Mouse (Mus musculus) intestine, embryonic 14.5 days (tissue): ENCODE data around the gene Nav2. TPM values are rescaled to one million over a fixed set of nuclear protein-coding genes. Genes with fewer than 3 reads are reported as not detected.

Source experiments
- ATAC-seq: fragments of 200-750 bp; cut with Nextera tagmentation; replicated peaks from 2 replicates; pipeline ENCODE4 v1.8.0; 2017; ENCODE audit warnings: low read depth, moderate number of reproducible peaks, moderate TSS enrichment, moderate library complexity; ENCODE audit not compliant: low FRiP score, low TSS enrichment
- DNase-seq: peaks from one replicate; pipeline ENCODE4 v3.0.0-alpha.2; 2018; ENCODE audit warnings: low spot score
- H3K27ac ChIP-seq: fragments of 300-500 bp; sonication (generic); 2 replicates; pipeline ENCODE4 v1.5.1; 2014; ENCODE audit warnings: low read depth, mild to moderate bottlenecking, control low read depth
- H3K27me3 ChIP-seq: fragments of 300-500 bp; sonication (generic); replicated peaks from 2 replicates; pipeline ENCODE4 v1.6.1; 2014; ENCODE audit warnings: low read length, control low read depth; ENCODE audit not compliant: control insufficient read depth, insufficient read depth
- H3K36me3 ChIP-seq: fragments of 300-500 bp; sonication (generic); 2 replicates; pipeline ENCODE4 v1.6.1; 2014; ENCODE audit warnings: low read length, control low read depth; ENCODE audit not compliant: control insufficient read depth, insufficient read depth
- H3K4me1 ChIP-seq: fragments of 300-500 bp; sonication (generic); replicated peaks from 2 replicates; pipeline ENCODE4 v1.6.1; 2014; ENCODE audit warnings: low read length, control low read depth, mixed read lengths; ENCODE audit not compliant: control insufficient read depth, insufficient read depth
- H3K4me2 ChIP-seq: fragments of 300-500 bp; sonication (generic); 2 replicates; pipeline ENCODE4 v1.6.1; 2014; ENCODE audit warnings: low read length
- H3K4me3 ChIP-seq: fragments of 300-500 bp; sonication (generic); 2 replicates; pipeline ENCODE4 v1.5.1; 2014; ENCODE audit warnings: low read depth, low read length, control low read depth, mixed read lengths
- H3K9ac ChIP-seq: fragments of 300-500 bp; sonication (generic); 2 replicates; pipeline ENCODE4 v1.6.1; 2014; ENCODE audit warnings: mild to moderate bottlenecking, low read length
- H3K9me3 ChIP-seq: fragments of 300-500 bp; sonication (generic); 2 replicates; pipeline ENCODE4 v1.6.1; 2016; ENCODE audit warnings: low read length, control low read depth; ENCODE audit not compliant: control insufficient read depth
- WGBS: fragments of 180-500 bp; shearing (Covaris S2); extraction: QIAGEN DNeasy Blood & Tissue Kit; methylation state at CpG from one replicate; pipeline ENCODE4 v1.1.7; 2014; 5-methylcytosine and 5-hydroxymethylcytosine counted together
- polyA plus RNA-seq: library from polyadenylated mRNA; unstranded; fragments of >200 nt; fragmentation: Nextera tagmentation; extraction: Ambion mirVana; gene quantifications from 2 replicates; pipeline ENCODE4 v1.2.1, GENCODE M21; 2014

Gene Nav2
- polyA plus RNA-seq, 1 experiment from 2014 or later: 31.5 TPM

GRCm38 (mm10) chr7:49347338-49348272, 439.1 kb downstream of the Nav2 start:
- DNase-seq (no peak), ATAC-seq (no peak)
- H3K27ac ChIP-seq: no peak overlapping the region
- no peak overlapping the region for H3K9ac ChIP-seq
- no peak overlapping the region for H3K4me2 ChIP-seq
- WGBS: 53% methylated on average over 16 of the region's 16 CpGs
- H3K4me1 ChIP-seq: peaks cover 12% of the 10 kb centered on the region
- no peak overlapping the region for H3K4me3 ChIP-seq
- H3K36me3 ChIP-seq: no peaks in the 10 kb centered on the region
- no peaks in the 10 kb centered on the region for H3K9me3 ChIP-seq
- no peaks in the 10 kb centered on the region for H3K27me3 ChIP-seq

- peaks cover 2% of the 10 kb centered on the region for H3K4me1 ChIP-seq
- H3K36me3 ChIP-seq: no peaks in the 10 kb centered on the region
- H3K9me3 ChIP-seq: no peaks in the 10 kb centered on the region
- 30% methylated on average over 2 of the region's 2 CpGs for WGBS
- DNase-seq (no peak), ATAC-seq (no peak)
- H3K27me3 ChIP-seq: no peaks in the 10 kb centered on the region
- no peak overlapping the region for H3K4me3 ChIP-seq
- no peak overlapping the region for H3K4me2 ChIP-seq
- no peak overlapping the region for H3K27ac ChIP-seq
- H3K9ac ChIP-seq: no peak overlapping the region
Measured at GRCm38 (mm10) chr7:49348636-49349035, 440.1 kb downstream of the Nav2 start.

GRCm38 (mm10) chr7:49350321-49351007, 441.9 kb downstream of the Nav2 start:
- H3K9me3 ChIP-seq: no peaks in the 10 kb centered on the region
- no peaks in the 10 kb centered on the region for H3K27me3 ChIP-seq
- H3K9ac ChIP-seq: no peak overlapping the region
- no peak overlapping the region for H3K4me2 ChIP-seq
- ATAC-seq: no peak
- WGBS: 76% methylated on average over 8 of the region's 8 CpGs
- H3K36me3 ChIP-seq: no peaks in the 10 kb centered on the region
- H3K27ac ChIP-seq: no peak overlapping the region
- H3K4me1 ChIP-seq: no peaks in the 10 kb centered on the region
- DNase-seq: no peak
- no peak overlapping the region for H3K4me3 ChIP-seq

- peak; percentile 56; the same call in 1 of the 2 replicates for ATAC-seq
- Histone ChIP-seq H3K4me2 (no peak overlapping the region), H3K27ac (no peak overlapping the region), H3K27me3 (no peaks in the 10 kb centered on the region), H3K4me3 (no peak overlapping the region), H3K4me1 (no peaks in the 10 kb centered on the region), H3K9me3 (no peaks in the 10 kb centered on the region), H3K36me3 (no peaks in the 10 kb centered on the region), H3K9ac (no peak overlapping the region)
- 69% methylated on average over 11 of the region's 11 CpGs for whole genome bisulfite sequencing
- DNase-seq: no peak
Measured at GRCm38 (mm10) chr7:49351596-49352258, 443.2 kb downstream of the Nav2 start.

- Histone ChIP-seq H3K27me3 (no peaks in the 10 kb centered on the region), H3K4me1 (no peaks in the 10 kb centered on the region), H3K9me3 (no peaks in the 10 kb centered on the region), H3K27ac (no peak overlapping the region), H3K36me3 (peaks cover 6% of the 10 kb centered on the region; the same call in 1 of the 2 replicates), H3K4me3 (no peak overlapping the region), H3K4me2 (no peak overlapping the region), H3K9ac (no peak overlapping the region)
- DNase-seq: no peak
- WGBS: 89% methylated on average over 18 of the region's 18 CpGs
- ATAC-seq: no peak
Measured at GRCm38 (mm10) chr7:49357441-49358165, 449.1 kb downstream of the Nav2 start.

GRCm38 (mm10) chr7:49359120-49359519, 450.6 kb downstream of the Nav2 start:
- H3K4me2 ChIP-seq: no peak overlapping the region
- DNase-seq: no peak
- H3K9me3 ChIP-seq: no peaks in the 10 kb centered on the region
- H3K27ac ChIP-seq: no peak overlapping the region
- no peak overlapping the region for H3K9ac ChIP-seq
- WGBS: 85% methylated on average over 3 of the region's 3 CpGs
- H3K27me3 ChIP-seq: no peaks in the 10 kb centered on the region
- no peaks in the 10 kb centered on the region for H3K4me1 ChIP-seq
- H3K4me3 ChIP-seq: no peak overlapping the region
- H3K36me3 ChIP-seq: peaks cover 6% of the 10 kb centered on the region; the same call in 1 of the 2 replicates
- no peak for ATAC-seq

GRCm38 (mm10) chr7:49360597-49360996, 452.1 kb downstream of the Nav2 start:
- H3K27me3 ChIP-seq: no peaks in the 10 kb centered on the region
- H3K9me3 ChIP-seq: no peaks in the 10 kb centered on the region
- no peaks in the 10 kb centered on the region for H3K4me1 ChIP-seq
- DNase-seq (no peak), ATAC-seq (no peak)
- WGBS: 67% methylated on average over 3 of the region's 3 CpGs
- no peak overlapping the region for H3K9ac ChIP-seq
- H3K4me3 ChIP-seq: no peak overlapping the region
- peaks cover 6% of the 10 kb centered on the region; the same call in 1 of the 2 replicates for H3K36me3 ChIP-seq
- no peak overlapping the region for H3K27ac ChIP-seq
- H3K4me2 ChIP-seq: no peak overlapping the region

- Histone ChIP-seq H3K4me2 (no peak overlapping the region), H3K4me3 (no peak overlapping the region), H3K27me3 (no peaks in the 10 kb centered on the region), H3K9ac (no peak overlapping the region), H3K27ac (no peak overlapping the region), H3K9me3 (no peaks in the 10 kb centered on the region), H3K36me3 (peaks cover 6% of the 10 kb centered on the region; the same call in 1 of the 2 replicates), H3K4me1 (no peaks in the 10 kb centered on the region)
- ATAC-seq (no peak), DNase-seq (no peak)
- 87% methylated on average over 9 of the region's 9 CpGs for WGBS
Measured at GRCm38 (mm10) chr7:49361465-49362090, 453.1 kb downstream of the Nav2 start.
